Mouse (Mus musculus): ENCODE data around the gene Gm49387.

Gm49387 gene

GRCm38 (mm10) chr14:31640346-31640889 lies at the start of gene Gm49387:
TSS of gene Gm49387 (minus strand) at chr14:31640878.
- peak in 1 of 2 experiments; percentile 18 for DNase-seq (ENCODE audit: low spot score in 2 of 2)

GRCm38 (mm10) chr14:31686231-31686630 lies 45.6 kb upstream of the Gm49387 start:
- DNase-seq (ENCODE audit: low spot score in 2 of 2) = no peak

DNA sequence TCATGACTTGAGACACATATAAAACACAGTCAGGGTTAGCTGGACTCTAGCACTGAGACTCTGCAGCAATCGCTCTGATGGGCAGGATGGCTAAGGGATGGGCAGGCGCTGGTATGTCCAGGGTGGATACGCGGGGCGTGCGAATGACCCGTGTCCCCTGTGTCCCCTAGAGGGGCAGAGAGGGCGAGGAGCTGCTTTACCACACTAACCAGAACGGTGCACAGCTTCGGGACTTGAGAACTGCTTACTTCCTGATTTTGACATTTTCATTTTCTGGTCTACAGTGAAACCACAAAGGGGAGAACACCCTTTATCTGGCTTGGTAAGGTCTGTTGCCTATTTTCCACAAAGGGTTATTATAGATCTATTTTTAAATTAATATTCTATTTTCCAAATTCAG lies 45.0 kb upstream of the Gm49387 start:
- no peak for DNase-seq (ENCODE audit: low spot score in 2 of 2)

GRCm38 (mm10) chr14:31684343-31685040 lies 43.8 kb upstream of the Gm49387 start:
- no peak for DNase-seq (ENCODE audit: low spot score in 2 of 2)

GRCm38 (mm10) chr14:31683610-31684009 lies 42.9 kb upstream of the Gm49387 start:
- no peak for DNase-seq (ENCODE audit: low spot score in 2 of 2)

DNA sequence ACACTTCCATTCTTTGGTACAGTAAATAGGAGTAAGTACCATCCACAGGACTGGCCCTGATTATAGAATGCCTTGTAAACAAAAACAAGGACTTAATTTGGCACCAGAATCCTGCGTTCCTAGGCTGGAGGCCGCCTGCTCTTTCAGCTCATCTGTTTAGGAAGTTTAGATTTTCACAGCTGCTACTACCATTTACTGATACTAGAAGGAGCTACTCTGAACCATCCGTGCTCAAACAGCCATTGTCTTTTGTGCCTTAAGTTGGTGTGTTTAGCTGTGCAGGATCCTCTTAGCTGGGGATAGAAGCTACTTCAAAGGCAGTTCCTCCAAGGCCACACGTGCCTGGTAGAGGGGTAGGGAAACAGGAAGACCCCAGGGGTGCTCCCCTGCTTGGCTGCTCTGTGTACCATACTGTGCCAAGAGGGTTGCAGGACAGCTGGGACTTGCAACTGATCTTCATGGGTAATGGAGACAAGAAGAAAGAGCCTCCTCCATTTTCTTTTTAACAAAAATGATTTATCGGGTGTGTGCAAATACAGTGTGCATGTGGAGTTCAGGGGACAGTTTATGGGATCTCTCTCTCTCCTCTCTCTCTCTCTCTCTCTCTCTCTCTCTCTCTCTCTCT lies 41.4 kb upstream of the Gm49387 start:
- DNase-seq (ENCODE audit: low spot score in 2 of 2) = no peak

DNA sequence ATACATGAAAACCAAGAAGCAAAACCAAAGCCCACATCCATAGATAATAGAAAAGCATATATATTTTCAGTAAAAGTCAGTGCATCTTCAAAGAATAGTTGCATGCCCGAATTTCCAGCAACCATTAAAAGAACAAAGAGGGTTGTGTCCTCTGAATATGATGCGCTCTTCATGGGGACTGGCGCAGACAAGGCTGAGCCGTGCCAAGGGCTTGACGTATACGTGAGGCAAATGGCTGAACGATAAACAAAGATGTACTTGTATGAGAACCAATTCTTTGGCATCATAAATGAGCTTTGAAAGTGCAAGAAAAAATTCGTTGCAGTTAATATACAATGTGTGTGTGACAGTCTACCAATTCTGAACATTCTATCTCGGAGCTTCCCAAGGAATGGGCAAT lies 40.6 kb upstream of the Gm49387 start:
- DNase-seq (ENCODE audit: low spot score in 2 of 2) = no peak

DNA sequence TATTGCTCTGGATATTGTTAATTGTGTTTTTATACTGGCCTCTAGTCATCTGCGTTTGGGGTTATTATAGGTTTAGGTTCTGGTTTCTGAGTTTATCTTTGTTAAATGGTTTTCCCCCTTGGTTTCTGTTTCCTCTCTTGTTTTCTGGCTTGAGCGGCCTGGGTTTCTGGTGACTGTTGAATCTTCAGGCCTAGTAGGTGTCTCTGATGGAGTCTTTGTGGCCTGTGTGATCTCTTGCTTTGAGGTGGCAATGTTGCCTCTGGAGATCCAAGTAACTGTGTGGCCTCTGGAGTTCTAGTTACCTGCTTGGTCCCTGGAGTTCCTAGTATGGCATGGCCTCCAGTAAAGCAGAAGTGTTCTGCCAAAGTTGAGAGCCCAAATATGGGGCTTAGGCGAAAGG lies 40.0 kb upstream of the Gm49387 start:
- no peak for DNase-seq (ENCODE audit: low spot score in 2 of 2)

GRCm38 (mm10) chr14:31671635-31672320 lies 31.1 kb upstream of the Gm49387 start:
- DNase-seq (ENCODE audit: low spot score in 2 of 2) = no peak

DNA sequence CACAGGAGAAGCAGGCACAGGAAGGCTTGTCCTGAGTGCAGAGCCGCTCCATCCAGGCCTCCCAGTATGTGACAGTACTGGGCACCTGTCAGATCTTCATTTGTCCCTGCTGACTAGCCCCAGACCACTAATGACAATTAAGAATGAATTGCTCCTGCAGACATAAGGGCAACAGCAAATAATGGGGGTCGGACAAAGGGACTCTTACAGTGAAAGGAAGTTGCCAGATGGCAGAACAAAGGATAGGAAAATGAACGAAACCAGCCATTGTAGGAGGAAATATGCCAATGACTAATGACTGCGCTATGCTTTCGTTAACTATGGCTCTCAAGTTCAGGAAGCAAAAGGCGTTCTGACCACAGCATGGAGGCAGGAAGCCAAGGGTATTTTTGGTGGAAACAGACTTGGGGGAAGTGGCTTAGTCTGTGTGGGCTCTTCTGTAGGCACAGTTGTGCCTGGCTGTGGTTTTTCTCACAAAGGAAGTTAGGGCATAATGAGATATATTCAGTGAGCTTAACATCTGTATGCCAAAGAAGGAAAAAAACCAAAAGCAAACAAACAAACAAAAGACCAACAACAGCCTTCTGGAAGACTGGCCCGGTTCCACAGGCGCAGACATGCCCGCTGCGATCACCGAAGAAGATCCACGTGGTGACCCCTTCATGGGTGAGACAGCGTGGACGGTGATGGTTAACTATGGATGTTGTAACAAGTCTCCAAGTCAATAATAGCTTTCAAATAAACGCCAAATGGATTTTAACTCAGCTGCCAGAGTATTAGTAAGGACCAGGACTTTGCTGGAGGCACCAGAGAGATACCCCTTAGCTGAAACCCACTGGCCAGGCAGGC lies 29.2 kb upstream of the Gm49387 start:
- peak in 1 of 2 experiments; percentile 58 for DNase-seq (ENCODE audit: low spot score in 2 of 2)

- peak; percentile 57 to 71 for DNase-seq (ENCODE audit: low spot score in 2 of 2)
Observed at GRCm38 (mm10) chr14:31669161-31669611, 28.5 kb upstream of the Gm49387 start.

- no peak for DNase-seq (ENCODE audit: low spot score in 2 of 2)
Observed at GRCm38 (mm10) chr14:31668326-31668725, 27.6 kb upstream of the Gm49387 start.

DNA sequence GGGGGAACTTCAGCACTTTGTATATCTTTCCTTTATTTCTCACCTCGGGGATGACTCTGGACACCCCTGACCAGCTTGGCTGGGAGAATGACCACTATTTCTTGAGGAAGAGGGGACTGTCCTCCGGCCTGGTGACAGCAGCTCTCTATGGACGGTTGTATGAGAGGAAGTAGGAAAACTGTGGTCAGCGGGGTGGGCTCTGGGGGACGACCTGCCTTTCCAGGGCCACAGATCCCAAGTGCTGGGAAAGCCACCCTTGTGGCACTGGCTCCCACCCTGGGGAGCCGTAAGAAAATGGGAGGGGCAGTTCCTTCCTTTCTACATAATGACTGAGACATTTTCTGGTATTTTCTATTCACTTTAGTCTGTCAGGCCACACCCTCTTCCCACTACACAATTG lies 27.1 kb upstream of the Gm49387 start:
- DNase-seq (ENCODE audit: low spot score in 2 of 2) = no peak

GRCm38 (mm10) chr14:31666931-31667705 lies 26.4 kb upstream of the Gm49387 start:
- DNase-seq (ENCODE audit: low spot score in 2 of 2) = no peak

DNA sequence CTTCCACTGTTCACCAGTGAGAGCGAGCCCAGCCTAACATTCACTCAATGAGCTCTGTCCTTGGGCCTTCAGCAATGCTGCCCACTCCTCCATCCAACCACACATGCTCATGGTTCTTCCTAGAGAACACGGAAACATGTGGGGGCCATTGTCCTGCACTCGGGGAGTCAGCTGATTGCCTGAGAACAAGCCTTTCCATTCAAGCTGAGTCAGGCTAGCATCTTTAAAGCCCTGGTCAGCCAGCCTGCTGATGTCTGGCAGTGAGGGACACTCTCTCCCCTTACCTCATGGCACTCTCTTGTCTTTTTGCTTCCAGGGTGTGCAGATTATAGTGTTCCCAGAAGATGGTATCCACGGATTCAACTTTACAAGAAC lies 24.9 kb upstream of the Gm49387 start:
- DNase-seq (ENCODE audit: low spot score in 2 of 2) = no peak

DNA sequence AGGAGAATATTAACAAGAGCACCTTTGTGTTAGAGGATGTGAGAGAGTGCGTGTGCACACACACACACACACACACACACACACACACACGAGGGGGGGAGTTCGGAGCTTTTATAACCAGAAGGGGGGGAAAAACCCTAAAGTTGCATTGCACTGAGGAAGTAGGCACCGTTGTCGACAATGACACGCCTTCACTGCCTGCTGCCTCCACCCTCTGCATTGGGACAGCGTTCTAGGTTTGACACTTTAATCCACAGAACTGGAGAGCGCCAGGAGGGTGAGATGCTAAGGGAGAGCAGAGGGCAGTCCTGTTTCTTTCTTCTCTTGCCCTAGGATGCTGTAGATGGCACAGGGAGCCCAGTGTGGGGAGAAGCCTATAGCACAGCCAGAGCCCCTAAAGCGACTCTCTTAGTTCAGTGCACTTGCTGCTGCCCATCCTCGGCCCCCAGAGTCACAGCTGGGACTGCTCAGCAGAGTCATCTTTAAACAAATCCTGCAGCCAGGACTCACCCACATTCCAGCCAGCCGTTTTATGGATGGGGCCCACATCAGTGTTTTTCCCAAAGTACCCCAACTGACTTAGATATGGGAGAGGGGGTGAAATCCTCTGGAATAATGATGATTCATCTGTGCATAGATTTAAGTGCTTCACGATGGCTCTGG lies 24.4 kb upstream of the Gm49387 start:
- no peak for DNase-seq (ENCODE audit: low spot score in 2 of 2)

DNA sequence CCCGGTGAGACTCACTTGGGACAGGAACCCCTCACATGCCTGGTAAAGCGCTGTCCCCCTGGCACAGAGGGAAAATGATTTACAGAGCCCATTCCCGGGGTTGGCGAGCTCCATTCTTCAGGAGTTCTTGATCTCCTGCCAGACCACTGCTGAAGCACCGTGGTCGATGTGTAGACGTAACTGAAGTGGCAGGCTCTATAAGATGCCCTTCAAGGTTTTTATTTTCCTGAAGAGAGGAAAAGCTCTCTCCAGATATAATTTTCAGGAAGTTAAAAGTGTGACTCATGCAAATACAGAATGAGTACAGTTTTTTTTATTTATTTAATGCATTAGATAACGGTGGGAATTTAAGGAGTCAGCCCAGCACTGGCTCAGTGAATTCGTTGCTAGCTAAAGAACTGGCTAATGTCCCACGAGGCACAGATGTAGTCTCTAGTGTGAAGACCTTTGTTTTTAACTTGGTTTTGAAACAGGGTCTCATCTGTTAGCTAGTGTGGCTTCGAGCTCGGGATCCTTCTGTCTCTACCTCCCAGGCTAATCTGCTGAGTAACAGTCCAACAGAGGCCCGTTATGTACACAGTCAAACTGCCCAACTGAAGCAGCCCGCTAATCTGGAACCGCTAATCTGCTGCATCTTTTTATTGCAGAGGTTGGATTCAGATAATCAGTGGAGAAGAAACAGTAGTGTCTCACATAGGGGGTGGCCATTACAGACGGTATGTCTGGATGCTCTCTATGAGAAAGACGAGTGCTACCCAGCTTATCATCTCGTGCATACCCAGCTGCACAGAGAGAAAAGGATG lies 23.6 kb upstream of the Gm49387 start:
- no peak for DNase-seq (ENCODE audit: low spot score in 2 of 2)

DNA sequence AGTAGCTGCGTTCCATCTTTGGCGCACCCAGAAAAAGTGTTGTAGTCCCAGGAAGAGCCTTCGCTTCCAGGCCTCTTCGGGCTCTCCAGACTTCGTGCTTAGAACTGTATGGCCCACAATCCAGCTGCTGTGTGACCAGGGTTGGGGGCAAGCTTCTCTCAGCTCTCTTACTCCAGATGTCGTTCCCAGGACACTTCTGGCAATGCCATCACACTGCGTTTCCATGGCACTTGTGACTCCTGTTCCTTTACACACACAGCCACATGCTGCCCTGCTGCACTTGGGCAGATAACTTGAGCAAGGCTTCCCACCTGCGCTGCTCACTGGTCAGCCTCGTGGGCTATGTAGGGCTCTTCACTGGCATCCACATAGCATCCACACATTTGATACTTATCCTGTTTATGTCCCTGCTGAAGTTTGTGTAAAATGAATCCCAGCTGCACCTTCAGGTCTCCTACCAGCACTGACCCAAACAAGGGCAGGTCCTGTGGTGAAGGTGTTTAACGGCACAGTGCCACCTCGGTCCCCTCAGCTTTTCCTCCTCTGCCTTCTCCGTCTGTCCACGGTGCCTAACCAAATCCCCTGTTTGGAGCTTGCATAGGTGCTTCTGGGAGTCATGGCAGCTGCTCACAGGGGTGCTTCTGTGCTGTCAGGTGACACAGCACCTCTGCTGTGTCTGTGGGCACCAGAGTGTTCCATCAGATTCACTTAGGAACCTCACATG lies 22.9 kb upstream of the Gm49387 start:
- no peak for DNase-seq (ENCODE audit: low spot score in 2 of 2)

All from urinary bladder, postnatal 4 days (tissue).